Mouse (Mus musculus) layer of hippocampus, adult 11-12 months (tissue): Measurements from ENCODE around the gene Tmem273.

Experiments used
- DNase-seq: peaks from one replicate; pipeline ENCODE4 v3.0.0; 2022; ENCODE audit warnings: low spot score

Tmem273 gene

GRCm38 (mm10) chr14:32859831-32860569 lies 74.2 kb downstream of the Tmem273 start:
- DNase-seq = no peak

GRCm38 (mm10) chr14:32861149-32861581 lies 75.4 kb downstream of the Tmem273 start:
- DNase-seq = no peak

GRCm38 (mm10) chr14:32861656-32862055 lies 75.9 kb downstream of the Tmem273 start:
- no peak for DNase-seq

- no peak for DNase-seq
Measured at GRCm38 (mm10) chr14:32865331-32865730, 79.6 kb downstream of the Tmem273 start.
